Mouse (Mus musculus) midbrain, embryonic 16.5 days (tissue): ENCODE results near the gene Gm4553. TPM values are rescaled to one million over a fixed set of nuclear protein-coding genes. Genes with fewer than 3 reads are reported as not detected.
"Not testable (repeated sequence)": the region's sequence is repeated elsewhere in the genome, so short reads cannot be mapped to it uniquely, and the experiment has no call there.

Source experiments
- ATAC-seq: fragments of 200-750 bp; cut with Nextera tagmentation; 2 replicates; pipeline ENCODE4 v1.8.0; 2017; ENCODE audit warnings: moderate TSS enrichment
- H3K27ac ChIP-seq: fragments of 300-500 bp; sonication (generic); 2 replicates; pipeline ENCODE4 v1.5.1; 2014; ENCODE audit warnings: mild to moderate bottlenecking, low read length, mixed read lengths
- H3K27me3 ChIP-seq: fragments of 300-500 bp; sonication (generic); 2 replicates; pipeline ENCODE4 v1.6.1; 2014; ENCODE audit warnings: low read depth, low read length, mixed read lengths; ENCODE audit not compliant: control insufficient read depth, insufficient read depth
- H3K36me3 ChIP-seq: fragments of 300-500 bp; sonication (generic); 2 replicates; pipeline ENCODE4 v1.6.1; 2014; ENCODE audit warnings: mild to moderate bottlenecking, low read length, moderate library complexity, mixed read lengths; ENCODE audit not compliant: control insufficient read depth, insufficient read depth
- H3K4me1 ChIP-seq: fragments of 300-500 bp; sonication (generic); 2 replicates; pipeline ENCODE4 v1.6.1; 2014; ENCODE audit warnings: mild to moderate bottlenecking, low read length, mixed read lengths; ENCODE audit not compliant: control insufficient read depth, insufficient read depth
- H3K4me2 ChIP-seq: fragments of 300-500 bp; sonication (generic); 2 replicates; pipeline ENCODE4 v1.6.1; 2014; ENCODE audit warnings: mild to moderate bottlenecking, low read length, mixed read lengths
- H3K4me3 ChIP-seq: fragments of 300-500 bp; sonication (generic); 2 replicates; pipeline ENCODE4 v1.5.1; 2014; ENCODE audit warnings: low read depth, mild to moderate bottlenecking, low read length, moderate library complexity, mixed read lengths
- H3K9ac ChIP-seq: fragments of 300-500 bp; sonication (generic); 2 replicates; pipeline ENCODE4 v1.6.1; 2014; ENCODE audit warnings: low read depth, low read length, mixed read lengths
- H3K9me3 ChIP-seq: fragments of 300-500 bp; sonication (generic); replicated peaks from 2 replicates; pipeline ENCODE4 v1.6.1; 2014; ENCODE audit warnings: mild to moderate bottlenecking, low read length, mixed read lengths; ENCODE audit not compliant: control insufficient read depth, poor library complexity, severe bottlenecking
- WGBS: fragments of 180-500 bp; shearing (Covaris S2); extraction: QIAGEN DNeasy Blood & Tissue Kit; methylation state at CpG from one replicate; pipeline ENCODE4 v1.1.7; 2014; 5-methylcytosine and 5-hydroxymethylcytosine counted together
- polyA plus RNA-seq: library from polyadenylated mRNA; unstranded; fragments of >200 nt; fragmentation: Nextera tagmentation; extraction: Ambion mirVana; gene quantifications from 2 replicates; pipeline ENCODE4 v1.2.1, GENCODE M21; 2015

Gene Gm4553
- polyA plus RNA-seq, 1 experiment from 2014 or later, result not detected

GRCm38 (mm10) chr7:142181021-142181420, 15.5 kb upstream of the Gm4553 start:
- H3K36me3 ChIP-seq, result no peaks in the 10 kb centered on the region
- 50% methylated on average over 1 of the region's 1 CpGs for WGBS
- ATAC-seq, result no peak
- H3K9me3 ChIP-seq, result no peaks in the 10 kb centered on the region
- no peaks in the 10 kb centered on the region for H3K4me1 ChIP-seq
- no peak overlapping the region for H3K4me2 ChIP-seq
- no peak overlapping the region for H3K27ac ChIP-seq
- H3K27me3 ChIP-seq, result no peaks in the 10 kb centered on the region
- H3K9ac ChIP-seq, result no peak overlapping the region
- no peak overlapping the region for H3K4me3 ChIP-seq

- no peak for ATAC-seq
- Histone ChIP-seq H3K36me3 (no peaks in the 10 kb centered on the region), H3K4me3 (no peak overlapping the region), H3K27me3 (no peaks in the 10 kb centered on the region), H3K9me3 (no peaks in the 10 kb centered on the region), H3K27ac (no peak overlapping the region), H3K9ac (no peak overlapping the region), H3K4me1 (no peaks in the 10 kb centered on the region), H3K4me2 (no peak overlapping the region)
- WGBS, result 83% methylated on average over 1 of the region's 1 CpGs
Observed at GRCm38 (mm10) chr7:142178685-142179084, 13.1 kb upstream of the Gm4553 start.

DNA sequence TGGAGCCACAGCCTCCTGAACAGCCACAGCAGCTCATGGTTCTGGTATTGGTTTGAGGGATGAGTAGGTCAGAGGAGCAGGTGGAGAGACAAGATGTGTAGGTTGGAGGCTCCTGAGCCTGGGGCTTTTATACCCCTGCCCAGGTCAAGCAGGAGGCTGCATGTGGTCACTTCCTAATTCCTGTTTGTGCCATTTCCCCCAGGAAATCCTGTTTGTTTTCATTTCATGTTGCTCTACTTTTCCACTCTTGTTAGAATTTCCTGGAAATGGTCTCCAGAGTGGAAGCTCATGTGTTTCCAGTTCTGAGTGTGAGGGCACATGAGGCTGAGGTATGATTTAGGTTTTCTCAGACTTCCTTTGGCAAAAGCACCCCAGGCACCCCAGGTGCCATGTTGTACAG, 10.4 kb upstream of the Gm4553 start, which contains the start of gene Krtap5-2:
Krtap5-2 (minus strand) TSS at position 101 of the 400 bp plus-strand sequence.
- H3K9me3 ChIP-seq, H3K4me2 ChIP-seq, H3K27ac ChIP-seq, H3K36me3 ChIP-seq, H3K9ac ChIP-seq, ATAC-seq, H3K27me3 ChIP-seq, H3K4me1 ChIP-seq, H3K4me3 ChIP-seq: not testable (repeated sequence)

DNA sequence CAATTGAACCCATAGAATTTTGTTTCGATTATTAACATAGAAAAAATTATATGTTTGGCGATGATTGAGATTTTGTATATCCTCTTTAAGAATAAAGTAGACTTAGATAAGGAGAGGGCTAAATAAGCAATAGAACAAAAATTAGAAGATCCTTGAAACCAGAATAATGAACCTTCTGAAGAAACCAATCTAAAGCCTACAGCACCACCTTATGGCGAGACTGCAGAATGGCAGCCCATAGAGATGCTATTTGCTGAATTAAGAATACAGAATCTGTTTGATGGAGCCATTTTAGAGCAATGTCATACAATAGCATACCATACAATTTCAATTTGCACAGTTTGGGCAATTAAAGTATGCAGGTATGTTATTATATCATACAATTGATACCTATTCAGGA, 4.3 kb upstream of the Gm4553 start:
- H3K36me3 ChIP-seq, result no peaks in the 10 kb centered on the region
- 49% methylated on average over 3 of the region's 3 CpGs for WGBS
- no peak for ATAC-seq

GRCm38 (mm10) chr7:142159366-142159765, 6.2 kb downstream of the Gm4553 start:
- Histone ChIP-seq H3K27ac (no peak overlapping the region), H3K27me3 (no peaks in the 10 kb centered on the region), H3K36me3 (no peaks in the 10 kb centered on the region), H3K9ac (no peak overlapping the region), H3K4me3 (no peak overlapping the region), H3K4me2 (no peak overlapping the region), H3K9me3 (no peaks in the 10 kb centered on the region), H3K4me1 (no peaks in the 10 kb centered on the region)
- no peak for ATAC-seq
- WGBS, result 98% methylated on average over 3 of the region's 3 CpGs

More for the DNA sequence above, 4.3 kb upstream of the Gm4553 start:
- Histone ChIP-seq H3K4me3 (no peak overlapping the region), H3K9ac (no peak overlapping the region), H3K4me1 (no peaks in the 10 kb centered on the region), H3K27me3 (no peaks in the 10 kb centered on the region), H3K9me3 (no peaks in the 10 kb centered on the region), H3K4me2 (no peak overlapping the region), H3K27ac (no peak overlapping the region)

GRCm38 (mm10) chr7:142157013-142157412, 8.5 kb downstream of the Gm4553 start, which contains the start of gene Gm29735:
Gm29735 (minus strand) TSS chr7:142157113.
- not testable (repeated sequence) for H3K4me1 ChIP-seq, ATAC-seq
- 57% methylated on average over 2 of the region's 2 CpGs for WGBS

DNA sequence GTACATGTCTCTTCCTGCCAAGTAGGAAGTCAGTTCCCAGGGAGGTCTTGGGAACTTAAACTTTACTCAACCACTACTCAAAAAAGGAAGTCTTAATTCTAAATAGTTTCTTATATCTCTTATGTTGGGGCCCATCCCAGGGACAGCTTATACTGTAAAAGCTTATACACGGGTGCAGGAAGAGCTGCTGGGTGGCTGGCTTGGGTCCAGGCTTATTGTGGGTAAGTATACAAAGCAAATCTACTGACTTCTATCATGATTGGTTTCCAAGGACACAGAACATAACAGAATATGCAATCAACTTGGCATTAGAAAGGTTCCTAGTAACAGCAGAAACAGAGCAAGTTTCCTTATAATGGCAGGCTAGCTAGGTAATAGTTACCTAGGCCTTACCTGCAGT, 10.2 kb downstream of the Gm4553 start:
- no peak overlapping the region for H3K4me3 ChIP-seq
- H3K36me3 ChIP-seq, result no peaks in the 10 kb centered on the region
- ATAC-seq, result no peak
- no peak overlapping the region for H3K4me2 ChIP-seq
- WGBS, result 54% methylated on average over 1 of the region's 1 CpGs
- no peak overlapping the region for H3K27ac ChIP-seq
- H3K9ac ChIP-seq, result no peak overlapping the region
- H3K27me3 ChIP-seq, result no peaks in the 10 kb centered on the region
- no peaks in the 10 kb centered on the region for H3K4me1 ChIP-seq
- no peaks in the 10 kb centered on the region for H3K9me3 ChIP-seq

More at GRCm38 (mm10) chr7:142157013-142157412, 8.5 kb downstream of the Gm4553 start, which contains the start of gene Gm29735:
- not testable (repeated sequence) for H3K9me3 ChIP-seq, H3K36me3 ChIP-seq, H3K4me2 ChIP-seq, H3K4me3 ChIP-seq, H3K27ac ChIP-seq, H3K9ac ChIP-seq, H3K27me3 ChIP-seq

- no peaks in the 10 kb centered on the region for H3K9me3 ChIP-seq
- no peaks in the 10 kb centered on the region for H3K27me3 ChIP-seq
- no peak for ATAC-seq
- no peaks in the 10 kb centered on the region for H3K4me1 ChIP-seq
- no peak overlapping the region for H3K9ac ChIP-seq
- WGBS, result 87% methylated on average over 4 of the region's 4 CpGs
- no peak overlapping the region for H3K4me3 ChIP-seq
- no peak overlapping the region for H3K4me2 ChIP-seq
- no peaks in the 10 kb centered on the region for H3K36me3 ChIP-seq
- no peak overlapping the region for H3K27ac ChIP-seq
Observed at GRCm38 (mm10) chr7:142152191-142152590, 13.3 kb downstream of the Gm4553 start.

- Histone ChIP-seq H3K9me3 (no peaks in the 10 kb centered on the region), H3K4me1 (no peaks in the 10 kb centered on the region), H3K4me3 (no peak overlapping the region), H3K4me2 (no peak overlapping the region), H3K27ac (no peak overlapping the region), H3K36me3 (no peaks in the 10 kb centered on the region), H3K27me3 (no peaks in the 10 kb centered on the region), H3K9ac (no peak overlapping the region)
- ATAC-seq, result no peak
Observed at GRCm38 (mm10) chr7:142148633-142149032, 16.9 kb downstream of the Gm4553 start.
